Mouse (Mus musculus) cerebellum, adult 11 months (tissue): Measurements from ENCODE around the gene Gm49373.
"Not testable (repeated sequence)": the region's sequence is repeated elsewhere in the genome, so short reads cannot be mapped to it uniquely, and the experiment has no call there.

Experiments
- DNase-seq: peaks from one replicate; pipeline ENCODE4 v3.0.0; 2022

Gm49373 gene

GRCm38 (mm10) chr9:21067006-21067684 lies 5.8 kb downstream of the Gm49373 start, which contains the start of gene Zglp1:
Gene Zglp1 (minus strand): TSS chr9:21067093.
- DNase-seq, result no peak

GRCm38 (mm10) chr9:21062928-21063327 lies 10.0 kb downstream of the Gm49373 start:
- DNase-seq, result no peak

- DNase-seq, result no peak
These were observed 21.3 kb downstream of the Gm49373 start for GRCm38 (mm10) chr9:21051578-21051977.

GRCm38 (mm10) chr9:21045235-21045634 lies 27.7 kb downstream of the Gm49373 start:
- DNase-seq, result no peak

- DNase-seq, result not testable (repeated sequence)
These were observed 28.1 kb downstream of the Gm49373 start for GRCm38 (mm10) chr9:21044785-21045184.

- no peak for DNase-seq
These were observed 29.3 kb downstream of the Gm49373 start for GRCm38 (mm10) chr9:21043563-21043962.

GRCm38 (mm10) chr9:21041308-21041707 lies 31.6 kb downstream of the Gm49373 start:
- DNase-seq, result no peak

- DNase-seq, result no peak
These were observed 33.1 kb downstream of the Gm49373 start for GRCm38 (mm10) chr9:21039779-21040178.

GRCm38 (mm10) chr9:21037481-21037891 lies 35.4 kb downstream of the Gm49373 start:
- DNase-seq, result no peak

GRCm38 (mm10) chr9:21036666-21037065 lies 36.2 kb downstream of the Gm49373 start:
- DNase-seq, result no peak

GRCm38 (mm10) chr9:21036161-21036560 lies 36.7 kb downstream of the Gm49373 start:
- no peak for DNase-seq

- DNase-seq, result no peak
These were observed 37.3 kb downstream of the Gm49373 start for GRCm38 (mm10) chr9:21035586-21035985.

- DNase-seq, result no peak
These were observed 38.3 kb downstream of the Gm49373 start for GRCm38 (mm10) chr9:21034481-21035085.

- DNase-seq, result no peak
These were observed 39.8 kb downstream of the Gm49373 start for GRCm38 (mm10) chr9:21033136-21033535.

GRCm38 (mm10) chr9:21032491-21032890 lies 40.4 kb downstream of the Gm49373 start:
- DNase-seq, result no peak

- DNase-seq, result no peak
These were observed 41.0 kb downstream of the Gm49373 start, which contains the start of gene Icam5 for GRCm38 (mm10) chr9:21031896-21032351. Gene Icam5 (plus strand): TSS chr9:21032073.

- DNase-seq, result no peak
These were observed 41.5 kb downstream of the Gm49373 start for GRCm38 (mm10) chr9:21031251-21031895.

- DNase-seq, result peak; percentile 70
These were observed 42.1 kb downstream of the Gm49373 start for GRCm38 (mm10) chr9:21030781-21031250.

GRCm38 (mm10) chr9:21030055-21030600 lies 42.8 kb downstream of the Gm49373 start:
- no peak for DNase-seq

- peak; percentile 38 for DNase-seq
These were observed 43.4 kb downstream of the Gm49373 start, which contains the start of gene Icam4 for GRCm38 (mm10) chr9:21029291-21030054. Gene Icam4 (plus strand): TSS chr9:21029373.

GRCm38 (mm10) chr9:21028560-21029110 lies 44.3 kb downstream of the Gm49373 start:
- no peak for DNase-seq

- no peak for DNase-seq
These were observed 45.1 kb downstream of the Gm49373 start for GRCm38 (mm10) chr9:21027774-21028290.
